Mouse (Mus musculus): ENCODE measurements around the gene Ctsw.

- TF ChIP-seq CTCF (IDR thresholded peaks at IDR 0.05; ENCODE audit: low read depth) (peak; percentile 92), EP300 (IDR thresholded peaks at IDR 0.05; ENCODE audit: low read depth) (no peak)
Measured at GRCm38 (mm10) chr19:5463791-5464562, 4.3 kb downstream of the Ctsw start.
